Mouse (Mus musculus) MEL (cell line): ENCODE data around the gene Gm20388. TPM values are rescaled to one million over a fixed set of nuclear protein-coding genes. Genes with fewer than 3 reads are reported as not detected.
A peak's percentile ranks its signal among the peaks of the same experiment; 100 is the strongest.

ENCODE experiments used
- DNase-seq: peaks from one replicate; pipeline ENCODE4 v3.0.0; 2011; ENCODE audit warnings: low read depth, low spot score
- H3K27ac ChIP-seq: 2 replicates; pipeline ENCODE4 v1.5.1; 2012; ENCODE audit warnings: low read depth, mild to moderate bottlenecking, control low read depth, low read length, moderate library complexity; ENCODE audit not compliant: control insufficient read depth
- H3K27me3 ChIP-seq, 2 experiments: fragments of 150-350 bp in 1 of 2; sonication (generic) in 1 of 2; 2 replicates each; pipeline ENCODE4 v1.6.1; 2012; ENCODE audit warnings: low read length in 2 of 2, mild to moderate bottlenecking in 2 of 2, improper control_type of control experiment in 1 of 2, moderate library complexity in 1 of 2; ENCODE audit not compliant: insufficient read depth in 2 of 2, control insufficient read depth in 1 of 2
- H3K36me3 ChIP-seq, 2 experiments: 2 replicates each; pipeline ENCODE4 v1.6.1; 2012 to 2014; ENCODE audit warnings: low read length in 2 of 2, improper control_type of control experiment in 1 of 2, inconsistent platforms in 1 of 2, mild to moderate bottlenecking in 1 of 2; ENCODE audit not compliant: insufficient read depth in 2 of 2, control insufficient read depth in 1 of 2
- H3K4me1 ChIP-seq, 2 experiments: fragments of 150-350 bp in 1 of 2; sonication (generic) in 1 of 2; 2 replicates each; pipeline ENCODE4 v1.6.1; 2012; ENCODE audit warnings: low read length in 2 of 2, improper control_type of control experiment in 1 of 2, mild to moderate bottlenecking in 1 of 2; ENCODE audit not compliant: insufficient read depth in 2 of 2, control insufficient read depth in 1 of 2
- H3K4me3 ChIP-seq, 2 experiments: fragments of 150-350 bp in 1 of 2; sonication (generic) in 1 of 2; 2 replicates each; pipeline ENCODE4 v1.5.1; 2012; ENCODE audit warnings: low read depth in 2 of 2, low read length in 2 of 2, mild to moderate bottlenecking in 2 of 2, moderate library complexity in 2 of 2, control low read depth in 1 of 2, improper control_type of control experiment in 1 of 2; ENCODE audit not compliant: control insufficient read depth in 1 of 2, insufficient read depth in 1 of 2
- H3K79me2 ChIP-seq: 2 replicates; pipeline ENCODE4 v1.6.1; 2012; ENCODE audit warnings: mild to moderate bottlenecking, low read length, moderate library complexity; ENCODE audit not compliant: control insufficient read depth, poor library complexity, insufficient read depth
- H3K9ac ChIP-seq: 2 replicates; pipeline ENCODE4 v1.6.1; 2012; ENCODE audit warnings: low read depth, mild to moderate bottlenecking, control low read depth, low read length, moderate library complexity; ENCODE audit not compliant: control insufficient read depth, poor library complexity, severe bottlenecking
- H3K9me3 ChIP-seq: fragments of 150-350 bp; sonication (generic); replicated peaks from 2 replicates; pipeline ENCODE4 v1.6.1; 2012; ENCODE audit warnings: mild to moderate bottlenecking, low read length, improper control_type of control experiment, moderate library complexity; ENCODE audit not compliant: insufficient read depth
- BHLHE40 ChIP-seq: IDR thresholded peaks from 2 replicates; pipeline ENCODE4 v1.6.1; 2012; ENCODE audit warnings: low read depth, mild to moderate bottlenecking, inconsistent platforms, low read length, improper control_type of control experiment, borderline replicate concordance
- CHD1 ChIP-seq: IDR thresholded peaks from 2 replicates; pipeline ENCODE4 v1.6.1; 2012; ENCODE audit warnings: low read depth, mild to moderate bottlenecking, inconsistent platforms, low read length, improper control_type of control experiment
- CHD2 ChIP-seq: IDR thresholded peaks from 2 replicates; pipeline ENCODE4 v1.6.1; 2011; ENCODE audit warnings: low read length, improper control_type of control experiment
- CTCF ChIP-seq, 3 experiments: IDR thresholded peaks in 2 of 3; conservative IDR thresholded peaks in 1 of 3; 2 replicates each; pipeline ENCODE4 v1.5.1; 2011 to 2012; ENCODE audit warnings: low read length in 3 of 3, low read depth in 2 of 3, mild to moderate bottlenecking in 2 of 3, improper control_type of control experiment in 1 of 3, inconsistent platforms in 1 of 3, mixed read lengths in 1 of 3, moderate library complexity in 1 of 3; ENCODE audit not compliant: control insufficient read depth in 1 of 3, insufficient read depth in 1 of 3, poor library complexity in 1 of 3, severe bottlenecking in 1 of 3
- E2F4 ChIP-seq: IDR thresholded peaks from 2 replicates; pipeline ENCODE4 v1.6.1; 2011; ENCODE audit warnings: low read depth, low read length, improper control_type of control experiment, borderline replicate concordance
- ELF1 ChIP-seq: IDR thresholded peaks from 2 replicates; pipeline ENCODE4 v1.6.1; 2014; ENCODE audit warnings: low read depth, mild to moderate bottlenecking, inconsistent platforms, low read length, improper control_type of control experiment, moderate library complexity
- EP300 ChIP-seq, 2 experiments: IDR thresholded peaks; 2 replicates each; pipeline ENCODE4 v1.6.1; 2011; ENCODE audit warnings: improper control_type of control experiment in 2 of 2, low read length in 2 of 2, low read depth in 1 of 2, mild to moderate bottlenecking in 1 of 2
- ETS1 ChIP-seq: IDR thresholded peaks from 2 replicates; pipeline ENCODE4 v1.6.1; 2012; ENCODE audit warnings: low read depth, mild to moderate bottlenecking, inconsistent platforms, low read length, improper control_type of control experiment, moderate library complexity
- GABPA ChIP-seq: IDR thresholded peaks from 2 replicates; pipeline ENCODE4 v1.6.1; 2012; ENCODE audit warnings: low read depth, mild to moderate bottlenecking, inconsistent platforms, low read length, improper control_type of control experiment, moderate library complexity
- GATA1 ChIP-seq: IDR thresholded peaks from 2 replicates; pipeline ENCODE4 v1.6.1; 2011; ENCODE audit warnings: low read depth, low read length, improper control_type of control experiment
- HCFC1 ChIP-seq: IDR thresholded peaks from 2 replicates; pipeline ENCODE4 v1.6.1; 2012; ENCODE audit warnings: low read depth, mild to moderate bottlenecking, inconsistent platforms, low read length, improper control_type of control experiment, moderate library complexity
- JUND ChIP-seq: IDR thresholded peaks from 2 replicates; pipeline ENCODE4 v1.6.1; 2011; ENCODE audit warnings: low read depth, mild to moderate bottlenecking, improper control_type of control experiment, low read length
- KAT2A ChIP-seq: conservative IDR thresholded peaks from 2 replicates; pipeline ENCODE4 v1.6.1; 2012; ENCODE audit warnings: low read depth, low read length, improper control_type of control experiment, inconsistent platforms
- MAFK ChIP-seq: IDR thresholded peaks from 2 replicates; pipeline ENCODE4 v1.6.1; 2011; ENCODE audit warnings: low read depth, mild to moderate bottlenecking, low read length, improper control_type of control experiment, borderline replicate concordance
- MAX ChIP-seq: IDR thresholded peaks from 2 replicates; pipeline ENCODE4 v1.6.1; 2011; ENCODE audit warnings: low read length, improper control_type of control experiment
- MAZ ChIP-seq: IDR thresholded peaks from 2 replicates; pipeline ENCODE4 v1.6.1; 2012; ENCODE audit warnings: low read depth, mild to moderate bottlenecking, inconsistent platforms, low read length, improper control_type of control experiment
- MEF2A ChIP-seq: IDR thresholded peaks from 2 replicates; pipeline ENCODE4 v1.6.1; 2014; ENCODE audit warnings: low read depth, mild to moderate bottlenecking, inconsistent platforms, low read length, improper control_type of control experiment; ENCODE audit not compliant: poor library complexity, insufficient replicate concordance, severe bottlenecking; ENCODE audit errors: extremely low read depth
- MXI1 ChIP-seq: IDR thresholded peaks from 2 replicates; pipeline ENCODE4 v1.6.1; 2011; ENCODE audit warnings: mild to moderate bottlenecking, low read depth, low read length, improper control_type of control experiment
- MYB ChIP-seq: IDR thresholded peaks from 2 replicates; pipeline ENCODE4 v1.6.1; 2011; ENCODE audit warnings: mild to moderate bottlenecking, low read depth, low read length, improper control_type of control experiment
- MYC ChIP-seq: IDR thresholded peaks from 2 replicates; pipeline ENCODE4 v1.6.1; 2011; ENCODE audit warnings: low read depth, mild to moderate bottlenecking, low read length, improper control_type of control experiment, moderate library complexity
- NELFE ChIP-seq: IDR thresholded peaks from 2 replicates; pipeline ENCODE4 v1.6.1; 2011; ENCODE audit warnings: low read depth, low read length, improper control_type of control experiment
- NRF1 ChIP-seq: IDR thresholded peaks from 2 replicates; pipeline ENCODE4 v1.6.1; 2014; ENCODE audit warnings: low read depth, mild to moderate bottlenecking, inconsistent platforms, low read length, improper control_type of control experiment, moderate library complexity; ENCODE audit not compliant: poor library complexity, insufficient read depth, severe bottlenecking
- POLR2A ChIP-seq, 2 experiments: IDR thresholded peaks; 2 replicates each; pipeline ENCODE4 v1.6.1; 2011 to 2012; ENCODE audit warnings: low read length in 2 of 2, mild to moderate bottlenecking in 2 of 2, control low read depth in 1 of 2, improper control_type of control experiment in 1 of 2, low read depth in 1 of 2, moderate library complexity in 1 of 2; ENCODE audit not compliant: control insufficient read depth in 1 of 2, insufficient read depth in 1 of 2, poor library complexity in 1 of 2
- POLR2AphosphoS2 ChIP-seq: IDR thresholded peaks from 2 replicates; pipeline ENCODE4 v1.6.1; 2011; ENCODE audit warnings: low read length, improper control_type of control experiment
- POLR2AphosphoS5 ChIP-seq: IDR thresholded peaks from 2 replicates; pipeline ENCODE4 v1.6.1; 2012; ENCODE audit warnings: low read depth, borderline replicate concordance, mild to moderate bottlenecking, inconsistent platforms, low read length, moderate library complexity, mixed read lengths
- RAD21 ChIP-seq: IDR thresholded peaks from 2 replicates; pipeline ENCODE4 v1.6.1; 2011; ENCODE audit warnings: mild to moderate bottlenecking, low read depth, low read length, improper control_type of control experiment
- RCOR1 ChIP-seq: IDR thresholded peaks from 2 replicates; pipeline ENCODE4 v1.6.1; 2012; ENCODE audit warnings: low read depth, mild to moderate bottlenecking, inconsistent platforms, low read length, improper control_type of control experiment
- SIN3A ChIP-seq: IDR thresholded peaks from 2 replicates; pipeline ENCODE4 v1.6.1; 2012; ENCODE audit warnings: low read length, improper control_type of control experiment, inconsistent platforms
- SMC3 ChIP-seq: IDR thresholded peaks from 2 replicates; pipeline ENCODE4 v1.6.1; 2011; ENCODE audit warnings: low read depth, low read length, improper control_type of control experiment
- TAL1 ChIP-seq: IDR thresholded peaks from 2 replicates; pipeline ENCODE4 v1.6.1; 2012; ENCODE audit warnings: mild to moderate bottlenecking, inconsistent platforms, low read length, moderate library complexity, mixed read lengths
- TBP ChIP-seq: IDR thresholded peaks from 2 replicates; pipeline ENCODE4 v1.8.0; 2011; ENCODE audit warnings: low read depth, low read length, improper control_type of control experiment
- TCF12 ChIP-seq: IDR thresholded peaks from 2 replicates; pipeline ENCODE4 v1.6.1; 2014; ENCODE audit warnings: low read depth, mild to moderate bottlenecking, inconsistent platforms, low read length, improper control_type of control experiment, moderate library complexity
- UBTF ChIP-seq: IDR thresholded peaks from 2 replicates; pipeline ENCODE4 v1.6.1; 2012; ENCODE audit warnings: low read depth, mild to moderate bottlenecking, inconsistent platforms, low read length, improper control_type of control experiment, moderate library complexity, borderline replicate concordance; ENCODE audit not compliant: insufficient read depth
- USF2 ChIP-seq, 2 experiments: IDR thresholded peaks; 2 replicates each; pipeline ENCODE4 v1.6.1; 2011 to 2012; ENCODE audit warnings: improper control_type of control experiment in 2 of 2, low read length in 2 of 2, borderline replicate concordance in 1 of 2, inconsistent platforms in 1 of 2, low read depth in 1 of 2, mild to moderate bottlenecking in 1 of 2; ENCODE audit not compliant: insufficient read depth in 1 of 2
- ZC3H11A ChIP-seq: IDR thresholded peaks from 2 replicates; pipeline ENCODE4 v1.6.1; 2012; ENCODE audit warnings: low read depth, mild to moderate bottlenecking, inconsistent platforms, low read length, improper control_type of control experiment
- ZMIZ1 ChIP-seq: IDR thresholded peaks from 2 replicates; pipeline ENCODE4 v1.6.1; 2012; ENCODE audit warnings: low read depth, mild to moderate bottlenecking, inconsistent platforms, low read length, improper control_type of control experiment, moderate library complexity
- ZNF384 ChIP-seq: IDR thresholded peaks from 2 replicates; pipeline ENCODE4 v1.6.1; 2012; ENCODE audit warnings: low read depth, mild to moderate bottlenecking, inconsistent platforms, low read length, improper control_type of control experiment
- polyA plus RNA-seq, 2 experiments: library from polyadenylated mRNA; stranded (reverse) in 1 of 2; unstranded in 1 of 2; fragments of >175 nt in 1 of 2; fragments of >200 nt in 1 of 2; gene quantifications; 2 replicates each; pipeline versions ENCODE4 v1.2.1 to v1.2.4; 2012; ENCODE audit warnings: low replicate concordance in 2 of 2, low read depth in 1 of 2; ENCODE audit not compliant: insufficient read length in 2 of 2, insufficient read depth in 1 of 2, missing spikeins in 1 of 2
- total RNA-seq: library from RNA; depleted of rRNA; stranded (reverse); fragments of 300-350 nt; gene quantifications from 2 replicates; pipeline ENCODE4 v1.2.3, GENCODE M21; 2012

Gene Gm20388
- total and polyA plus RNA-seq, 3 experiments: 11.1 to 17.8 TPM; not detected in 1

DNA sequence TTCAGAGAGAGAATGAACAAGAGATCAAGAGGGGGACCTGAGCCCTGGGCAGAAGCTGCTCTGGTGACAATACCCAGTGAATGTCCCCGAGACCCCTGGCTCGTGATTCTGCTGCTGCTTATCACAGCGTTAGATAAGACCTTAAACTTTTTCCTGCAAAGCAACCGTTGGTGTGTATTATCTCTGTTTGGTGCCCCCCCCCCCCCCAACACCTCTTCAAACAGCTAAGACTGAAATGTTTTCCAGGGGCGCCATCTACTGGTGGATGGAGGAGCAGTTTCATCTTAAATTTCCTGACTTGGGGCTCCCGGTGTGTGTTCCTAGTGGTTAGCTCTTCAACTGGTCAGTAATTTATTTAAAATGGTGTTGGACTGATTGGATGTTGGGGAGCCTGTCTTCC lies 1999.0 kb downstream of the Gm20388 start:
- no peaks in the 10 kb centered on the region for H3K27me3 ChIP-seq
- H3K79me2 ChIP-seq: peaks cover 28% of the 10 kb centered on the region
- H3K36me3 ChIP-seq: peaks cover 2 to 9% of the 10 kb centered on the region in 2 experiments
- peak; percentile 89 for DNase-seq
- no peaks in the 10 kb centered on the region for H3K9me3 ChIP-seq
- peak overlapping the region; percentile 60 to 62; a peak in 3 of 4 replicates for H3K4me3 ChIP-seq
- H3K27ac ChIP-seq: peak overlapping the region; percentile 95
- H3K9ac ChIP-seq: peak overlapping the region; percentile 69
- peaks cover 8 to 15% of the 10 kb centered on the region in 2 experiments for H3K4me1 ChIP-seq
- peak; percentile 90 for TF ChIP-seq MAZ
- TF ChIP-seq KAT2A: no peak
- TF ChIP-seq TCF12: peak; percentile 88
- TF ChIP-seq NRF1: no peak
- TF ChIP-seq ZC3H11A: peak; percentile 74
- TF ChIP-seq MYC: no peak
- 0 out of 2 replicates have a peak, but pooled peaks have one; percentile 33 for TF ChIP-seq TBP
- no peak for TF ChIP-seq POLR2AphosphoS2
- no peak for TF ChIP-seq NELFE
- no peak for TF ChIP-seq E2F4
- peak in 1 of 2 experiments; percentile 46; a peak in 1 of 4 replicates for TF ChIP-seq POLR2A (IDR thresholded peaks at IDR 0.05; ENCODE audit: control insufficient read depth in 1 of 2, insufficient read depth in 1 of 2, low read depth in 1 of 2, low read length in 2 of 2, poor library complexity in 1 of 2)
- TF ChIP-seq HCFC1: 0 out of 2 replicates have a peak, but pooled peaks have one; percentile 40
- no peak for TF ChIP-seq TAL1
- TF ChIP-seq CHD2: no peak
- TF ChIP-seq CTCF (IDR thresholded peaks at IDR 0.05 in 2 of 3, conservative IDR thresholded peaks at IDR 0.05 in 1 of 3; ENCODE audit: control insufficient read depth in 1 of 3, insufficient read depth in 1 of 3, low read depth in 2 of 3, low read length in 3 of 3, poor library complexity in 1 of 3, severe bottlenecking in 1 of 3): peak; percentile 40 to 94 (median 66)
- no peak for TF ChIP-seq MAX
- TF ChIP-seq MXI1: no peak
- TF ChIP-seq MYB: peak; percentile 88
- TF ChIP-seq CHD1: no peak
- peak; percentile 19; the same call in 1 of the 2 replicates for TF ChIP-seq ELF1
- TF ChIP-seq RCOR1: peak; percentile 80
- peak; percentile 64; the same call in 1 of the 2 replicates for TF ChIP-seq ZNF384
- peak; percentile 88 for TF ChIP-seq RAD21
- TF ChIP-seq SMC3: peak; percentile 71
- no peak for TF ChIP-seq USF2 (IDR thresholded peaks at IDR 0.05; ENCODE audit: borderline replicate concordance in 1 of 2, insufficient read depth in 1 of 2, low read depth in 1 of 2, low read length in 2 of 2)
- TF ChIP-seq EP300 (IDR thresholded peaks at IDR 0.05; ENCODE audit: low read depth in 1 of 2, low read length in 2 of 2): peak; percentile 81 to 93; a peak in 3 of 4 replicates
- no peak for TF ChIP-seq UBTF
- no peak for TF ChIP-seq POLR2AphosphoS5
- TF ChIP-seq JUND: no peak
- TF ChIP-seq GATA1: peak; percentile 89
- peak; percentile 91 for TF ChIP-seq BHLHE40
- peak; percentile 50; the same call in 1 of the 2 replicates for TF ChIP-seq MEF2A
- no peak for TF ChIP-seq GABPA
- TF ChIP-seq ZMIZ1: no peak
- peak; percentile 85 for TF ChIP-seq ETS1
- no peak for TF ChIP-seq MAFK
- peak; percentile 82 for TF ChIP-seq SIN3A
